In the genomic region with DNA sequence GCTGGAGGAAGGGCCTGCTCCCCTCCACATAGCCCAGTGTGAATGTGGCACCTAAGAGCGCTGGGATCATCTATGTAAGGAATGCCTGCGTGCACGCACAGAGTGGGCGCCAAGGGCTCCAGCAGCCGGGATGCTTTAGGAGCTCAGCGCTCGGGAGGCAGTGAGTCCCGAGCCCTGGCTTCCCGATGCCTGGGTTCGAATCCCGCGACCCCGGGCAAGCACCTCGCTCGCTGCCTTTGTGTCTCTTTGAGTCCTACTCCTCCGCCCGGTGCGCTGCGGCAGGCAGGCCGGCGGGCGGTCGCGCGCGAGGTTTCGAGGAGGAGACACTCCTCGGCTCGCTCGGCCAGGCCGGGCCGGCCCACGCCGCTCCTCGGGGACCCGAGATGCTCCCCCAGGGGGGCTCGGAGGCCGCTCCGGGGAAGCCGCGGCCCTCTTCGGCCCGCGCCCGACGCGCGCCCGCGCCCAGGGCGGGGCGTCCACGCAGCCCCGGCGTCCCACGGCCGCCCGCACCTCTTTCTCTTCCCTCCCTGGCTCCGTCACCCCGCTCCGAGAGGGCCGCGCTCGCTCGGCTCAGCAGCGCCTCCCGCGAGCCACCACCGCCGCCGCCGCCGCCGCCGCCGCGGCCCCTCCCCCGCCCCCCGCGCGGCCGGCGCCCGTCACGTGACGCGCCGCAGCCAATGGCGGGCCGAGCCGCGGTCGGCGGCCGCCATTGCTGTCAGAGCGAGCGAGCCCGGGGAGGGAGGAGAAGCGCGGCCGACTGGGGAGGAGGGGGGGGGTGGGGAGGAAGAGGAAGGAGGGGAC, we compare ENCODE assay signal across 8 mouse cellular contexts. TPM values are rescaled to one million over a fixed set of nuclear protein-coding genes. Genes with fewer than 3 reads are reported as not detected.
DNase-seq lines count a peak whose midpoint lies in the region; ATAC-seq lines count a peak whose summit lies in the region.

No protein-coding gene starts in this region.

- peak overlapping the region; percentile 81 for H3K4me3 ChIP-seq in hindbrain, embryonic 13.5 days

- peaks cover 38% of the 10 kb centered on the region for H3K4me1 ChIP-seq in hindbrain, embryonic 13.5 days (replicated peaks)

- peak; percentile 94 for DNase-seq in NIH3T3 (ENCODE audit: low read depth)
- DNase-seq in cerebellum, adult 9-11 months: peak; percentile 90
- peak; percentile 65 to 72 for DNase-seq in frontal cortex, postnatal 14 days (ENCODE audit: low spot score in 2 of 2)
- DNase-seq in left cerebral cortex, adult 18-20 months (ENCODE audit: low spot score in 2 of 2): peak; percentile 75 to 87
- peak; percentile 87 to 94 for DNase-seq in lung, postnatal 4 days
- DNase-seq in retina, postnatal 1 day: peak; percentile 92
- DNase-seq in urinary bladder, adult 18-20 months (ENCODE audit: low spot score in 2 of 2): peak; percentile 68 to 80

- peak overlapping the region; percentile 95 for H3K9ac ChIP-seq in hindbrain, embryonic 13.5 days

- peak overlapping the region; percentile 62 for H3K4me2 ChIP-seq in hindbrain, embryonic 13.5 days

- peak; percentile 92 for ATAC-seq in hindbrain, embryonic 13.5 days (ENCODE audit: low FRiP score)

- 0 out of 2 replicates have a peak, but pooled peaks cover 8% of the 10 kb centered on the region for H3K27me3 ChIP-seq in hindbrain, embryonic 13.5 days

- 1% methylated on average over 54 of the region's 101 CpGs for WGBS in hindbrain, embryonic 13.5 days

- peak overlapping the region; percentile 99 for H3K27ac ChIP-seq in hindbrain, embryonic 13.5 days

- no peaks in the 10 kb centered on the region for H3K36me3 ChIP-seq in hindbrain, embryonic 13.5 days

- no peaks in the 10 kb centered on the region for H3K9me3 ChIP-seq in hindbrain, embryonic 13.5 days

RNA-seq across cellular contexts. Expression of a gene that starts 0.7 kb away (rescaled TPM):
- 15.3 and 16.3 TPM in 2 replicates for polyA plus RNA-seq in hindbrain, embryonic 13.5 days (2015; fragmentation: Nextera tagmentation; extraction: Ambion mirVana)
- 100 to 1,000 TPM; 108 to 109 TPM for total RNA-seq in left cerebral cortex, adult 18-20 months (2021)

Comparison
In these comparisons a context has a peak if more than half of its experiments do, and no peak if none do; other contexts are left out.
1. Peak in every context shown above with its lines: DNase-seq, ATAC-seq, H3K4me3 ChIP-seq and H3K27ac ChIP-seq.